Mouse (Mus musculus): ENCODE results near the gene Amz2.

DNA sequence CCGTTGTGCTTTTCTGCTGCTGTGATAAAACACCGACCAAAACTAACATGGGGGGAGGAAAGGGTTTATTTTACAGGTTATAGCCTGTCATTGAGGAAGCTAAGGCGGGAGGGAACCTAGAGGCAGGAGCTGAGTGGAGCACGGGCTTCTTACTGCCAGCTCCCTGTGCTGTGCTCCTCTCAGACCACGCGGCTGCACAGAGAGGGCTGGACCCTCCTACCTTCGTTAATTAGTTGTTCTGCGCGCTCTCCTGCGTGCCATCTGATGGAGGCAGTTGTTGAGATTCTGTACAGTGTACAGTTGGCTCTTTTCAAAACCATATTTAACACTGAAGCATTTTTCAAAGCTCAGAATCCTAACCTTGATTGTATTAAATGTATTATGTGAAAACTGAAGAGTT, 48.3 kb upstream of the Amz2 start:
- no peak for TF ChIP-seq POLR2A (IDR thresholded peaks at IDR 0.05; ENCODE audit: borderline replicate concordance, low read depth, low read length)
- TF ChIP-seq CTCF (IDR thresholded peaks at IDR 0.05; ENCODE audit: low read depth, low read length): no peak

Measured in bone marrow macrophage, adult 2 months (primary cell).